Mouse (Mus musculus) heart, embryonic 15.5 days (tissue): ENCODE measurements around the gene Gpr4. TPM values are rescaled to one million over a fixed set of nuclear protein-coding genes. Genes with fewer than 3 reads are reported as not detected.
A peak's percentile ranks its signal among the peaks of the same experiment; 100 is the strongest.

Experiments used
- ATAC-seq: fragments of 200-750 bp; cut with Nextera tagmentation; replicated peaks from 2 replicates; pipeline ENCODE4 v1.8.0; 2017; ENCODE audit warnings: low read depth, moderate TSS enrichment; ENCODE audit not compliant: insufficient number of reproducible peaks, insufficient read depth, low FRiP score
- H3K27ac ChIP-seq: fragments of 300-500 bp; sonication (generic); 2 replicates; pipeline ENCODE4 v1.5.1; 2015; ENCODE audit warnings: mild to moderate bottlenecking, inconsistent platforms
- H3K27me3 ChIP-seq: fragments of 300-500 bp; sonication (generic); 2 replicates; pipeline ENCODE4 v1.6.1; 2015; ENCODE audit warnings: inconsistent platforms
- H3K36me3 ChIP-seq: fragments of 300-500 bp; sonication (generic); 2 replicates; pipeline ENCODE4 v1.6.1; 2015; ENCODE audit warnings: mild to moderate bottlenecking, inconsistent platforms
- H3K4me1 ChIP-seq: fragments of 300-500 bp; sonication (generic); replicated peaks from 2 replicates; pipeline ENCODE4 v1.6.1; 2015; ENCODE audit warnings: inconsistent platforms
- H3K4me2 ChIP-seq: fragments of 300-500 bp; sonication (generic); 2 replicates; pipeline ENCODE4 v1.6.1; 2015; ENCODE audit warnings: inconsistent platforms, mild to moderate bottlenecking, moderate library complexity
- H3K4me3 ChIP-seq: fragments of 300-500 bp; sonication (generic); 2 replicates; pipeline ENCODE4 v1.5.1; 2015; ENCODE audit warnings: mild to moderate bottlenecking, inconsistent platforms
- H3K9ac ChIP-seq: fragments of 300-500 bp; sonication (generic); 2 replicates; pipeline ENCODE4 v1.6.1; 2015; ENCODE audit warnings: mild to moderate bottlenecking, inconsistent platforms
- H3K9me3 ChIP-seq: fragments of 300-500 bp; sonication (generic); replicated peaks from 2 replicates; pipeline ENCODE4 v1.6.1; 2016; ENCODE audit warnings: inconsistent platforms
- WGBS: fragments of 180-500 bp; shearing (Covaris S2); methylation state at CpG from one replicate; pipeline ENCODE4 v1.1.7; 2015; ENCODE audit warnings: mixed read lengths; 5-methylcytosine and 5-hydroxymethylcytosine counted together
- polyA plus RNA-seq: library from polyadenylated mRNA; unstranded; fragments of >200 nt; fragmentation: Nextera tagmentation; extraction: Ambion mirVana; gene quantifications from 2 replicates; pipeline ENCODE4 v1.2.1, GENCODE M21; 2015

Gpr4 gene
- polyA plus RNA-seq, 1 experiment from 2014 or later, result 2.1 TPM

DNA sequence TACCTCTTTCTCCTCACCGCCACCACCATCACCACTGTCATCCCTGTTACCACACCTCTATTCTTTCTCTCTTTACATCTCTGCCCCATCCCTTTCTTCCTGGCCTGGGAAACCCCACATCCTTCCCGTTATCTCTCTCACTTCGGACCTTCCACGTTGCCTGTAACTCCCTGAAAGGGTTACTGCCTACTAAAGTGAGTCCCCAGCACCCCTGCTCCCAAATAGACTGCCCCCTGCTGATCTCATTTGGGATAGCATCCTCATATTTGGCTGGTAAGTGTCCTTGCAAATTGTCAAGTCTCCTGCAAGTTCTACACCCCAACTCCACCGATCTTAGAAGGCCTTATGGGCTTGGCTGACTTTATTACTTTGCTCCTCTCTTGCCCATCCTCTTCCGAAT lies 15.7 kb upstream of the Gpr4 start:
- ATAC-seq, result no peak
- Histone ChIP-seq H3K9ac (no peak overlapping the region), H3K27me3 (no peaks in the 10 kb centered on the region), H3K9me3 (no peaks in the 10 kb centered on the region), H3K36me3 (peaks cover 60% of the 10 kb centered on the region), H3K4me3 (no peak overlapping the region), H3K4me2 (no peak overlapping the region), H3K4me1 (peaks cover 1% of the 10 kb centered on the region; the same call in 1 of the 2 replicates), H3K27ac (no peak overlapping the region)
- WGBS, result 49% methylated on average over 6 of the region's 6 CpGs

GRCm38 (mm10) chr7:19197985-19198384 lies 14.4 kb upstream of the Gpr4 start:
- H3K4me3 ChIP-seq, result no peak overlapping the region
- no peak overlapping the region for H3K27ac ChIP-seq
- WGBS, result 31% methylated on average over 2 of the region's 2 CpGs
- peaks cover 60% of the 10 kb centered on the region for H3K36me3 ChIP-seq
- H3K9me3 ChIP-seq, result no peaks in the 10 kb centered on the region
- H3K4me2 ChIP-seq, result no peak overlapping the region
- no peak for ATAC-seq
- no peak overlapping the region for H3K9ac ChIP-seq
- no peaks in the 10 kb centered on the region for H3K4me1 ChIP-seq
- no peaks in the 10 kb centered on the region for H3K27me3 ChIP-seq

GRCm38 (mm10) chr7:19201660-19202059 lies 10.7 kb upstream of the Gpr4 start:
- H3K4me3 ChIP-seq, result no peak overlapping the region
- no peaks in the 10 kb centered on the region for H3K9me3 ChIP-seq
- H3K36me3 ChIP-seq, result peaks cover 58% of the 10 kb centered on the region
- 71% methylated on average over 15 of the region's 15 CpGs for WGBS
- no peaks in the 10 kb centered on the region for H3K4me1 ChIP-seq
- 0 out of 2 replicates have a peak, but pooled peaks have one; percentile 37 for ATAC-seq
- no peak overlapping the region for H3K4me2 ChIP-seq
- no peak overlapping the region for H3K9ac ChIP-seq
- no peaks in the 10 kb centered on the region for H3K27me3 ChIP-seq
- H3K27ac ChIP-seq, result no peak overlapping the region

GRCm38 (mm10) chr7:19202065-19202850 lies 10.1 kb upstream of the Gpr4 start:
- Histone ChIP-seq H3K4me1 (no peaks in the 10 kb centered on the region), H3K9me3 (no peaks in the 10 kb centered on the region), H3K9ac (no peak overlapping the region), H3K27ac (no peak overlapping the region), H3K36me3 (peaks cover 53% of the 10 kb centered on the region), H3K27me3 (no peaks in the 10 kb centered on the region), H3K4me3 (no peak overlapping the region), H3K4me2 (no peak overlapping the region)
- WGBS, result 66% methylated on average over 15 of the region's 15 CpGs
- ATAC-seq, result no peak

GRCm38 (mm10) chr7:19208201-19208910 lies 4.0 kb upstream of the Gpr4 start:
- 78% methylated on average over 13 of the region's 13 CpGs for WGBS
- Histone ChIP-seq H3K27ac (no peak overlapping the region), H3K27me3 (peaks cover 9% of the 10 kb centered on the region; the same call in 1 of the 2 replicates), H3K4me3 (no peak overlapping the region), H3K4me1 (peaks cover 17% of the 10 kb centered on the region), H3K9ac (no peak overlapping the region), H3K36me3 (peaks cover 24% of the 10 kb centered on the region), H3K4me2 (no peak overlapping the region), H3K9me3 (no peaks in the 10 kb centered on the region)
- ATAC-seq, result no peak

- H3K4me2 ChIP-seq, result no peak overlapping the region
- H3K27me3 ChIP-seq, result peaks cover 9% of the 10 kb centered on the region; the same call in 1 of the 2 replicates
- H3K4me3 ChIP-seq, result no peak overlapping the region
- H3K9me3 ChIP-seq, result no peaks in the 10 kb centered on the region
- WGBS, result 51% methylated on average over 7 of the region's 7 CpGs
- no peak for ATAC-seq
- peaks cover 20% of the 10 kb centered on the region for H3K4me1 ChIP-seq
- H3K27ac ChIP-seq, result no peak overlapping the region
- H3K36me3 ChIP-seq, result peaks cover 19% of the 10 kb centered on the region
- no peak overlapping the region for H3K9ac ChIP-seq
These were observed 3.3 kb upstream of the Gpr4 start for GRCm38 (mm10) chr7:19208944-19209472.

DNA sequence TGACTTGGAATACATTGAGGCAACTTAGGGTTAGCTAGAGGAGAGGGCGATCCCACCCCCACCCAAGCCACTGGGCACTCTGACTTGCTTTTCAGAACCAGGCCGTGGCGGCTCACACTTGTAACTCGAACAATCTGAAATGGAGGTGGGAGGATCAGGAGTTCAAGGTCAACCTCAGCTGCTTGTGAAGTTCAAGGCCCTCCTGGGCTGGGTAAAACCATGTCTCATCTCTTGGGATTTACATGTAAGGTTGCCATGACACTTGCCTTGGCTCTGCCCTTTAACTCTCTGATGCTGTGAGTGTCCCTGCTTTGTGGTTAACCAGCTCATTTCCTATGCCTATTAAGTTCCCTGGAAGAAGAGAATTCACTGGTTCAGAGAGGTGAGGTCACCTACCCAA lies 2.8 kb upstream of the Gpr4 start:
- no peak overlapping the region for H3K9ac ChIP-seq
- 72% methylated on average over 4 of the region's 4 CpGs for WGBS
- H3K9me3 ChIP-seq, result no peaks in the 10 kb centered on the region
- no peak overlapping the region for H3K4me2 ChIP-seq
- H3K4me1 ChIP-seq, result peaks cover 24% of the 10 kb centered on the region
- no peak for ATAC-seq
- H3K36me3 ChIP-seq, result peaks cover 14% of the 10 kb centered on the region
- H3K27me3 ChIP-seq, result peaks cover 9% of the 10 kb centered on the region; the same call in 1 of the 2 replicates
- no peak overlapping the region for H3K4me3 ChIP-seq
- H3K27ac ChIP-seq, result no peak overlapping the region

- H3K9me3 ChIP-seq, result no peaks in the 10 kb centered on the region
- no peak overlapping the region for H3K27ac ChIP-seq
- H3K4me2 ChIP-seq, result no peak overlapping the region
- H3K4me1 ChIP-seq, result peaks cover 24% of the 10 kb centered on the region
- 90% methylated on average over 5 of the region's 5 CpGs for WGBS
- no peak for ATAC-seq
- H3K36me3 ChIP-seq, result peaks cover 10% of the 10 kb centered on the region; the same call in 1 of the 2 replicates
- no peak overlapping the region for H3K4me3 ChIP-seq
- H3K27me3 ChIP-seq, result peaks cover 9% of the 10 kb centered on the region; the same call in 1 of the 2 replicates
- no peak overlapping the region for H3K9ac ChIP-seq
These were observed 2.3 kb upstream of the Gpr4 start for GRCm38 (mm10) chr7:19210010-19210409.

DNA sequence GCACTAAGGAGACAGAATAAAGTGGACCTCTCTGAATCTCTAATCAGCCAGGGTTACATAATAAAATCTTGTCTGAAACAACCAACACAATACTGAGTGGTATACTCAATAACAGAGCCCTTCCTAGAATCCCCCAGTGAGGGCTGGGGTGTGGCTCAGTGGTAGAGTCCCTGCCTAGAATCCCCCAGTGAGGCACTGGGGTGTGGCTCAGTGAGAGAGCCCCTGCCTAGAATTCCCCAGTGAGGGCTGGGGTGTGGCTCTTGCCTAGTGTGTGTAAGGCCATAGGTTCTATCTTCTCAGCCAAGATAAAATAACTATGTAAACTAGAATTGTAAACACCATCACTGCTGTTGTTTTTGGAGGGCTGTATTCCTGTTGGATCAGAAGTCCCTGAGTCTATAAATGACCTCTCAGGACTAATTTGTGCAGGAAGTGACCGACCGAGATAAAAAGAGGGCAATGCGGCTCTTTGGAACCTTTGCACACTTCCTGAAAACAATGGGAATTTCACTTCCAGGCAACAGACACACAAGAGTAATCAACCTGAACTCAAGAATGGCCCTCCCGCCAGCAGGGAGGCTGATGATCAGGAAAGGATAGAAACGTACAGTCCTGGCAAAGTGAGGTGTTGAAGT lies 1.2 kb upstream of the Gpr4 start:
- WGBS, result 57% methylated on average over 5 of the region's 5 CpGs
- H3K9ac ChIP-seq, result no peak overlapping the region

GRCm38 (mm10) chr7:19213385-19213784 lies 1.0 kb downstream of the Gpr4 start:
- H3K36me3 ChIP-seq, result no peaks in the 10 kb centered on the region
- WGBS, result 50% methylated on average over 2 of the region's 2 CpGs
- peak overlapping the region; percentile 86 for H3K4me2 ChIP-seq
- H3K9me3 ChIP-seq, result no peaks in the 10 kb centered on the region
- no peak overlapping the region for H3K27ac ChIP-seq
- peaks cover 24% of the 10 kb centered on the region for H3K4me1 ChIP-seq
- H3K4me3 ChIP-seq, result peak overlapping the region; percentile 55
- H3K27me3 ChIP-seq, result peaks cover 9% of the 10 kb centered on the region
- H3K9ac ChIP-seq, result no peak overlapping the region
- no peak for ATAC-seq

More for the DNA sequence above, 1.2 kb upstream of the Gpr4 start:
- no peaks in the 10 kb centered on the region for H3K9me3 ChIP-seq
- H3K4me3 ChIP-seq, result no peak overlapping the region
- no peak for ATAC-seq
- peaks cover 9% of the 10 kb centered on the region for H3K27me3 ChIP-seq
- H3K4me2 ChIP-seq, result no peak overlapping the region
- H3K36me3 ChIP-seq, result no peaks in the 10 kb centered on the region
- H3K27ac ChIP-seq, result no peak overlapping the region
- peaks cover 24% of the 10 kb centered on the region for H3K4me1 ChIP-seq

DNA sequence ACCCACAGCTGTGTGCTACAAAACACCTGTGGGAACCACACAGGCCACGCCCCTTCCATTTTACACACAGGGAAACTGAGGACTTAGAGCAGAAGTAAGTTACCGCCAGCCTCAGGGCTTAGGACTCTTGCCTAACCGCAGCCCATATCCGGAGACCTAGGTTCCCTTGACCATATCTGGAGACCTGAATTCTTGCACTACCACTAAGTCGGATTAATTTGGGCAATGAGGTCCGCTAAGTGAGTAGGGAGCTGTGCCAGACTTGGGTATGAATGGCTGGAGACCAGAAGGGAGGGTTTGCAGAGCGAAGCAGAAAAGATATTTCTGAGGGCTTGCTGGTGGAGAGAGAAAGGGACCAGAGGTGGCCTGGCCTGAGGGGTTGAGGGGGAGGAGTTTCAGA lies 2.0 kb downstream of the Gpr4 start:
- peaks cover 9% of the 10 kb centered on the region for H3K27me3 ChIP-seq
- no peak for ATAC-seq
- H3K4me2 ChIP-seq, result 0 out of 2 replicates have a peak overlapping the region, but pooled peaks have one; percentile 86
- no peaks in the 10 kb centered on the region for H3K36me3 ChIP-seq
- no peak overlapping the region for H3K27ac ChIP-seq
- H3K4me3 ChIP-seq, result no peak overlapping the region
- H3K9ac ChIP-seq, result no peak overlapping the region
- WGBS, result 49% methylated on average over 7 of the region's 7 CpGs
- H3K4me1 ChIP-seq, result peaks cover 24% of the 10 kb centered on the region
- H3K9me3 ChIP-seq, result no peaks in the 10 kb centered on the region
